Mouse (Mus musculus) kidney, adult 18-20 months (tissue): ENCODE measurements around the gene Bhlha9.
A peak's percentile ranks its signal among the peaks of the same experiment; 100 is the strongest.

Experiments
- DNase-seq: peaks from one replicate; pipeline ENCODE4 v3.0.0; 2021

Gene Bhlha9

DNA sequence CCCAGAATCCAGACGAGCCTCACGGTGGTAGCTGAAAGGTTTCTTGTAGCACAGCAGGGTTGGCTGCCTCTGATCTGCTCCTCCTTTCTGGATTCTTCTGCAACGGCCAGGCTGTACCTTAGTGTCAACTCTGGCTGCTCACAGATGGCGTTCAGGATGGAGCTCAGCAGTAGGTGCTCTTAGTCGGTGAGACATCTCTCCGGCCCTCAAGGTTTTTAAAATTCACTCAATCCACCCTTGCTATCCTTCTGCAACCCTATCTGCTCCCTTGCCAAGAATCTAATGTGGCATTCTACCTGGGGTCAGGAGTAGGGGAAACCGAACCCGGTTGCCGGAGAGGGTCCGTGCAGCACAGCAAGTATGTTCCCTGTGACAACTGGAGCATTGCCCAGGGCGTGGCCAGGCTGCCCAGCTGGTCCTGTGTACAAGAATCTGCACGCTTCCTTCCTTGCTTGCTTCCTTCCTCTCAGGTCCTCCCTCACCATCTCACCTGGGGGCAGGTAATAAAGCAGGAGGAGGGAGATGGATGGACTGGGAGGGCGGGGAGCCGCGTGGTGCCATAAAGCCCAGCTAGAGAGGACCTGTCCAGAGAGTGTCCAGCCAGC is at the start of gene Bhlha9:
TSS of gene Bhlha9 (plus strand) at position 600 of the 605 bp plus-strand sequence.
- DNase-seq: no peak

DNA sequence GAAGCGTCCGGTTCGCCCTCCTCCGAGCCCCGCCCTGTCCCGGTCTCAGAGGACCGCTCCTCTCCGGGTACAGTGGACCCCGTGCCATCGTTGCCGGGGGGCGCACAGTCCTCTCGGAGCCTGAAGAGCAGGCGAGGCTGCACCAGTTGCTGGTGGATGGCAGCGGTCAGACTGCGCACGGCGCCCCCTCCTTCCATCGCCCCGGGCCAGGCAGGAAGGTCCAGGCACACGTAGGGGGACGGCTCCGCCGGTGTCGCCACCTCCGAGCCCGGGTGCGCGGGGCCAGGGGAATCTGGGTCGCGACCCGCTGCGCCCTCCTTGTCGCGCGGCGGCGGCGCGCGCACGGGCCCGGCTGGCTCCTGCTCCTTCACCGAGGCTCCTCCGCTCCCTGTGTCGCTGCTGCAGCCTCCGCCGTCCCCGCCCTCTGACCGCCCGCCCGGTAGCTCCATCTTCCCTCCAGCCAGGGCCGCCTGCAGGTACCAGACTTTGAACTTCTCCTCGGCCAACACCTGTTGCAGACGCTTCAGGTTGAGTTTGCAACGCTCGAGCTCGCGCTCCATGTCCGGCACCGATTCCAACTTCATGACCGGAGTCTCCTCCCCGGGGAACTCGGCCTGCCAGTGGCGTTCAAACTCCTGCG is 49.6 kb upstream of the Bhlha9 start:
- peak; percentile 66 for DNase-seq

DNA sequence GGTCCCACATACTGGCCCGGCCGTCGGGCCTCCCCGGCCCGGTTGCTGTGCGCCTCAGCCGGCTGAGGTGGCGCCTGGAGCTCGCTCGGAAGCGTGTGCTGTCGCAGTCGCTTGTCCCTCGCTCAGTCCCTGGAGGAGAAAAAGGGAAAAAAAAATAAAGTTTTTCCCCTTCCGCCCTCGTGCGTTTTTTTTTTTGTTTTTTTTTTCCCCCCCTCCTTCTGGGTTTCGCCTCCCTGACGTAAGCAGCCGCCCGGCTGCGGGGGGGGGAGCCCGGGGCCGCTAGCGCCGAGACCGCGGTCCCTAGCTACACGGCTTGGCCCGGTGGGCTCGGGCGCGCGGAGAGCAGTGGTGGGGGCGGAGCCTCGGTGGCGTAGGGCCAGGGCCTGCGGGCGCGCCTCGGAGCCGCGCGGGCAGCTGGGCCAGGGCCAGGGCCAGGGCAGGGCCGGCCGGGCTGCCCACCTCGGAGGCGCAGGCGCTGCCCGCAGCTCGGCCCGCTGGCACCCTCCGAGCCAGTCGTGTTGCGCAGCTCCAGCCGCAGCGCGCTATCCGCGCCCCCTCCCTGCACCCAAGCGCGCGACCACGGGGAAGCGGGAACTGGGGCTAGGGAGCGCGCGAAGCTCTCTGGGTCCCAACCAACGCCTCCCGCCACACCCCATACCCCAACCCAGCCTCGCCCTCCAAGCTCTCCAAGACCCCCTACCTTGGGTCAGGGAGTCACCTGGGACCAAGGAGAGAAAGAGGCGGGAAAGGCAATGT is 48.9 kb upstream of the Bhlha9 start:
- DNase-seq: peak; percentile 72

DNA sequence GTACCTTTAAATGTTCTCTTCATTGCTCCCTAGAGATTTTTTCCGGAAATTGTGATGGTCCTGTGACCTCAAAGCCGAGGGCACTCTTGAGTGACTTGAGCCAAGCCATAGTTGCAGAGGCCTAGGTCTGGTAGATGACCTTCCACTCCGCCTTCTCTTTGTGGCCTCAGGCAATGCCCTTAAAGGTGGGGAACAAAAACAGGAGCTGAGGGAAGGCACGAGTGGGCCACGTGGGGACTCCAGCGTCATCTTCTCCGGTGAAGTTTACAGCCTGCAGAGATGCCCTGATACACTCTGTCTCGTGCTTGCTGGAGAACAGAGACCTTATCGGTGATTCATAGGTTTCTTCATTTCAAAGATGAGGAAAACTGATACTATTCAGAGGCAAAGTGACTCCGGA is 48.2 kb upstream of the Bhlha9 start:
- DNase-seq: no peak

DNA sequence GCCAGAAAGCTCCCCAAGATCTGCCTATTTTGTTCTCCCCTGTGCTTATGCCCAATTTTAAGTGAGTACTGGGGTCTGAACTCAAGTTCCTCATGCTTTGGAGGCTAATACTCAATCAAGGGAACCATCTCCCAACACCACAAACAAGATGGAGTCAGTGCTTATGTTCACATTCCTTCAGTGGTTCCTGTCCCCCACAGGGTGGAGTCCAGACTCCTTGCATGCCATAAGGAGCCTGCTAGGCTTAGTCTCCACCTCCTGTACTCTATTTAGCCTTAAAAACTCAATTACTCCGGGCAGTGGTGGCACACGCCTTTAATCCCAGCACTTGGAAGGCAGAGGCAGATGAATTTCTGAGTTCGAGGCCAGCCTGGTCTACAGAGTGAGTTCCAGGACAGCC is 47.4 kb upstream of the Bhlha9 start:
- DNase-seq: no peak

DNA sequence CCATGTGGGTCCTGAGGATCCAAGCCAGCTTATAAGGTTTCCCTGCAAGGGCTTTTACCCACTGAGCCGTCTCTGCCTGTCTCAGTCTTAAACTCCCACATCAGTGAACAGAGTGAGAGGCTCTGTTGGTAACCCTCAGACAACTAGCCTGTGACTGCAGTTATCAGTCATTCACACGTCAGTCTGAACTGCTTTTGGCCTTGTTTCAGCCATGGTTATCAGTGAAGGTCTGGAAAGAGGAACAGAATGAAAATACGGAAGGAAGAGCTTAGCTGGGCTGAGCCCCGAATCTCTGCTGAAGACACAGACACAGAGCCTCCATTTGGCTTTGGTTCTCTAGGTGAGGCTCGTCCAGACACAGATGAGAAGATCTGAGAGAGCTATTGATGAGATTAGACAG is 43.7 kb upstream of the Bhlha9 start:
- DNase-seq: no peak

DNA sequence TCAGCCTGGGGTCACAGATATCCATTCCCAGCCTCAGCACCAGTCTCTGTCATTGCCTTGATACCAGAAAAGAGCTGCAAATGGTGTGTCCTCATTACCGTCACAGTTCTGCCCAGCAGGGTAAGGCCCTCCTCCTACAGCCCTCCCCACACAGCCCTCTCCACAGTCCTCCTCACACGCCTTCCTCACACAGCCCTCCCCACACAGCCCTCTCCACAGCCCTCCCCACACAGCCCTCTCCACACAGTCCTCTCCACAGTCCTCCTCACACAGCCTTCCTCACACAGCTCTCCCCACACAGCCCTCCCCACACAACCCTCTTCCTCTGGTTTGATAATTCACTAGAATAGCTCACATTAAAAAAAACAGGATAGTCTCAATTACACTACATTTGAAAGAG is 42.2 kb upstream of the Bhlha9 start:
- no peak for DNase-seq

DNA sequence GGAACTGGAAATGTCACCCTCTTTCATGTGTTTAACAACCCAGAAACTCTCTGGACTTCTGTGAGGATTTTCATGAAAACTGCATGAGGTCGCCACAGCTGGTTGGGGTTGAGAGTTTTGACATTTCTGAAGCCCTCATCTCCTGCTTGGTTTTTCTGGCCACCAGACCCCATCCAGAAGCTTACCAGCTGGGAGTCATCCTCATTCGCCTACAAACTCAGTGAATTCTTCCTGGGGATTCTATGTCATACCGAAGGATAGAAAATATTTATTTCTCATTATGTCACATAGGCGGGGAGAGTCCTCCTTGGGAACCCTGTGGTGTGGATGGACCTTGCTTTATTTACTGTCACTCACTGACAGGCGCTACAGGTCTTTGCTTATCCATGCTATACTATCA is 41.8 kb upstream of the Bhlha9 start:
- DNase-seq: no peak

DNA sequence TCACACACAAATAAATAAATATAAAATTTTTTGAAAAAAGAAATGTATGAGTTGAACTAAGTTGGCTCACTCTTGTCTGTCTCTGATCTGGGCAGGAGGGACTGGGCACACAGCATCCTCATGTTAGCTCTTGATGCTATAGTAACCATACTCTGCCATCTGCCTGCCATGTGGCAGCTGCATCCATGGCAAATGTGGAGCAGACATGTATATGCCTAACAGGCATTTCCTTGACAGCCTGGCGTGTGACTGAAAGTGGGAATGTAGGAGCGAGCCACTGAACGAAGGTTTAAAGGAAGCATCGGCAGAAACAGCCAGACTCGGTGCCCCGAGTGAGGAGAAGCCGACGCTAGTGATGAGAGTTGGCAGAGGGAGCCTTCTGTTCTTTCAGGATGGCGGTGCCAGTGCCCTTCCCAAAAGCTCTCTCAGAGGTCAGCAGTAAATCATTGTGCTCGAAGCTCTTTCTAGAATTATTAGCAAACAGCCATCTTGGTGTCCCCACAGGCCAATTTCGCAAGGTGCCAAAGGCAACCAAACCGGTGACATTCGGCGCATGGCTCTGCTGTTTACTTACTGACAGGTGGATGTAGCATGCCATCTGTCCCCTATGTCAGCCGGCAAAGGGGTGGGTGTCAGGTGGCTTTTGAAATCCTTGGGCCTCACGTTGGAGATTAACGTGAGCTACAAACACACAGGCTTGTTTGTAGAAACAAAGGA is 32.8 kb upstream of the Bhlha9 start:
- no peak for DNase-seq

DNA sequence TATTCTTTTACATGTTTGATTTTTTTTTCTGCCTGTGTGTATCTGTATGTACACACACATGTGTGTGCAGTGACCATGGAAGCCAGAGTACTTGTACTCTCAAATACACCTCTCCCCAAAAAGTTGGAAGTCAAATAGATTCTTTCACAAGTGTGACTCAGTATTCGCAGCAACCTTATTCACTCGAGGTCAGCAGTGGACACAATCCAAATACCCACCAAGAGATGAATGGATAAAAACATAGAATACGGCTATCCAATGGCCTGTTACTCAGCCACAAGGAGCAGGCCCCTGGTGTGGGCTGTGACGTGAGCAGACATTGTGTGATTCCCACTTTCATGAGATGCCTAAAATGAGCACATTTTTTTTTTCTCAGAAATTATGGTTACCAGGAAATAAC is 32.0 kb upstream of the Bhlha9 start:
- DNase-seq: no peak

DNA sequence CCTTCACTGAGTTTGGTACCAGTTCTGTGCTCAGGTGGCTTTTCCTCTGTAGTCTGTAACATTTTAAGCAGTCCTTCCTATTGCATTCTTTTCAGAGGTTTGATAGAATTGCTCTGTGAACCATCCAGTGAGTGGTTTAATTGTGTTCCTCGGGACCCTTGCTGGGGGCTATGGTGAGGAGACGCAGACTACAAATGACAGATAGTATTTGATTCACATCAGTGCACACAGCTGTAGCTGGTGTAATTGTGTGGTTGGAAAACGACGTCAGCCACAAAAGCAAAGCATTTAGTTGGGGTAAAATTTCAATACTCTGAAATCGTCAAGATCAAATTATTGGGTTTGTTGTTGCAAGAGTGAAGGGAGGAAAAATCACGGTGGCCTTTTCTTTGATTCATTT is 28.0 kb upstream of the Bhlha9 start:
- no peak for DNase-seq

DNA sequence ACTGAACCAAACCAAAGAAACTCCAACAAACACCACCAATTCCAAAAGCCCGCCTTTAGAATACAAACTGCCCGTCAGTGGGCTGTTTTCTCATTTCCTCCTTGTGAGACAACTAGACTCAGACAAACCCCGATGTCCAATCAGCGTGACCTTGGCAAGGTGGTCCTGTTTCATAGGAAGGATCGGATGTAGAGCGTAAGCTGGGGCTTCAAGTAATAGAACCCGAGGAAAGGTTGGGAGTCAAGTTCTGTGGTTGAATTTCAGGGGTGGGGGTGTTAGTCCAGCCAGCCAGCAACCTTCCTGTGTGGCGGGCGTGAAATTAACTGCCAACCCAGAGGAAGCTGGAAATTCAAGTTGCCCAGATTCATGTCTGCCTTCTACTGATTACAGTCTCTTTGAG is 27.2 kb upstream of the Bhlha9 start:
- DNase-seq: no peak

DNA sequence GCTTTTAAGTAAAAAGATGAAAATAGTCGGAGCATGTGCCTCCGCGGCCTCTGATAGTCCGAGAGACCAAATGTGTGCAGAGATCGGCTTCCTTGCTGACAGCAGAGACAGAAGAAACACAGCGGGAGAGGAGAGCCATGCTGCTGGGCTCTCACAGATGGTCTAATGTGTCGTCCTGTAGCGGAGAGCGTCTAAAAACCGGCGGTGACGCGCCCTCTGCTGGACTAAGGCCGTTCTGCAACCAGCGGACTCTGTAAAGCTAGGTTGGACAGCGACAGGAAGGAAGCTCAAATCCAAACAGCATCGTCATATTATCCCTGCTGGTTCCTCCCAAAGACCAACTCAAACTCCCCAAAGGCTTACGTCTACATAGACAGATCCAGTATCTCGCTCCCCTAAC is 26.3 kb upstream of the Bhlha9 start:
- peak; percentile 91 for DNase-seq

DNA sequence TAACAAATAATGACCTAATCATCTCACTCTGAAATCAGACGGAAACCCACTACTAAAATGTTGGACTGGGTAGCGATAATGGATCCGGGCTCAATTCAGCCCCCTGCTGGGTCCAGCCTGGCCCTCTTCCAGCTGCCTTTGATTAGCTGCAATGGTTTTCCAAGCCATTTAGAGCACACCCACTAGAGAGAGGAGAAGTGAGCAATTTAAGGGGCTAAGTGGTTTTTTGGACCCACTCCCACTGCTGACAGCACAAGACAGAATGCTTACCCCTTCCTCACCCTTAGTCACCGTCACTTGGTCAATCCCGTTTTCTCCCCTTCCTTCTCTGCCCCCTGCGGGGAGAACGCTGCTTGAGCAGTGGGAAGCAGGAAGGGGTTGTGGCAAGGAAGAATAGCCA is 25.2 kb upstream of the Bhlha9 start:
- DNase-seq: no peak

DNA sequence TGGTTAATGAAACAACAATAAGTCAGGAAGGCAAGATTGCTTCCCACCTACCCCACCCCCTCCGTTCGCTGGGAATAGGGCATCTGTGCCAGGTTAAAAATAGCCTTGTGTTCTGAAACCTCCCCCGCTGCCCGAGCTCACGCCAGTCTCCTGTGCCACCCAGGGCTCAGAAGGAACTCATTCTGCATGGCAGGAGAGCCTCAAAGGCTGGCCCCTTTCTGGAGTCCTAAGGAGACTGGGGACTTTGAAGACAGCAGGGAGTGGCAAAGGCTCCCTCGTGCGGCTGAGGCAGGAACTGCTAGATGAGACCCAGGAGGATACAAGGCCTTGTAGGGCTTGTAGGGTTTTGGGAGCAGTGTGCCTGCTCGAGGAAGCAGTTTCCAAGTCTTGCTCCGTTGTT is 24.8 kb upstream of the Bhlha9 start:
- DNase-seq: peak; percentile 81

DNA sequence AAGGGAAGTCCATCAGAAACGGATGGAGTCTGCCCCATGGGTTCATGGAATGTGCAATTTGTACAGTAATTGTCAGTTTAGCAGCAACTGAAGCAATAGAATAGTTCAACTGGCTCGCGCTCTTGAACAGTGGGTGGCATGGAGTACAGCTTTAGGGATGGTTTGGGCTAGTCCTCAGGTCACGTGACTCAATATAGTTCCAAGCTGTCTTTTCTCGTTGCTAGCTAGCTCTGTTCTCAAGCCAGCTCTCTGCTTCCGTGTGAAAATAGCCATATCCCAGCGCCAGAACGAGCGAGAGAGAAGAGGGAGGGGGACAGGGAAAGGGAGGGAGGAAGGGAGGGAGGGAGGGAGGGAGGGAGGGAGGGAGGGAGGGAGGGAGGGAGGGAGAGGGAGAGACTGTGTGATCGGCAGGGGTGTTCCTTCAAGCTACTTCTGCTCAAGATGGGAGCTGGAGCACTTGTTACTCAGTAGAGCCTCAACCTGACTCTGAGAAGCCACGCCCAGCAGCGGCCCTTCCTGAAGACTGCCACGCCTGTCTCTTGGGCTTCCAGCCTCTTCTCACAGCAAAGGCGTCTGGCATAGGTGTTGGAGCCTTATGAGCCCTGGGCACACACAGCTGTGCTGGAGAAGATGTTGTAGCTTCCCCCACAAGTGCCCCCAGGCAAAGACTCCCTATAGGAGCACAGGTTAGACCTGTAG is 21.3 kb upstream of the Bhlha9 start:
- no peak for DNase-seq

DNA sequence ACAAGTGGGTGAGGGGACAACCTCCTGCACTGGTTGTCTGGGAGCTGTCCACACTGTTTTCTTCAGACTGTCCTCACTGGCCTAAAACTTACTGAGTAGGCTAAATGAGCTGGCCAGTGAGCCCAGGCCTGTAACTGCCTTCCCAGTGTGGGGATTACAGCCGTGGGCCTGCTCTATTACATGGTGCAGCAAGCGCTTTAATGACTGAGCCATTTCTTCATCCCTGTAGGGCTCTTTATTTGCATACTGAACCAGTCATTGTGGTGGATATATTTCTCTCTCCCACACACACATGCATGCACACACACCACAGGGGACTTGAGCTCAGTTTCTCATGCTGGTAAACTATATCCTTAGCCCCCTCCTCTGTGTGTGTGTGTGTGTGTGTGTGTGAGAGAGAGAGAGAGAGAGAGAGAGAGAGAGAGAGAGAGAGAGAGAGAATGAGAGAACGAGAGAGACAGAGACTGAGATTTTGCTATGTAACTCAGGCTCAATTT is 19.4 kb upstream of the Bhlha9 start:
- no peak for DNase-seq

DNA sequence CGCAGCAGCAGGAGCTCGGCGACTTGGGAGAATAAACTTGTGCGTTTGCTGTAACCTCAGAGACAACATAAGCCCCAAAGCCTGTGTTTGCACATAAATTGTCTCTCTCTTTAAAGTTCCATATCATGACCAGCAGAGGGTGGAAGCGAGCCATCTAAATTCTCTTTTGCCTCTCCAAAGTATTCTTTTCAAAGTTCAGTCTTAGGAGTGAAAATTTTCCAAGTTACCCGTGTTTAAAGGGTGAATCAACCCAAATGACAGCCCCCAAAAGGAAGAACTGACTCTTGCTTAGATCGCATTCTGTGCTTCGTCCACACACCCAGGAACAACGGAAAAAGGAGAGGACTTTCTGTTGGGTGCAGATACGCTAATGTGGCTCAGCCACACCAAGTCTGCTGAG is 17.2 kb upstream of the Bhlha9 start:
- peak; percentile 41 for DNase-seq

DNA sequence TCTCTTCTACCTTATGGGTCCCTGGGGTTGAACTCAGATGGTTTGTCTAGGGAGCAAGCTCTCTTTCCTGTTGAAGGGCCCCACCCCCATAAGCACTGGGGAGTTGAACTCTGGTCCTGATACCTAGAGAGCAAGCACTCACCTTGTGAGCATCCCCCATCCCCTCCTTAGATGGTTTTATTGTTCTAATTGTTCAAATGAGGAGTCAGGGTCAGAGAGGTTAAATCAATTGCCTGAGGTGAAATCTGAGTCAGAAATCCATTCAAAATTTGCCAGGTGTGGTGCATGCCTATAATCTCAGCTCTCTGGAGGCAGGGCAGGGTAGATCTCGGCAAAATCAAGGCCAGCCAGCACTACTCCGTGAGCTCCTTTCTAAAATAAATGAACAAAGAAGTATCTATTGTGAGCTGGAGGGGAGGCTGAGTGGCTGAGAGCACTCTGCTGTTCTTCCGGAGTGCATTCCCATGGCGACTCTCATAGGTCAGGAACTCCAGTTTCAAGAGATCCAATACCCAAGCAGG is 14.8 kb upstream of the Bhlha9 start:
- DNase-seq: no peak

DNA sequence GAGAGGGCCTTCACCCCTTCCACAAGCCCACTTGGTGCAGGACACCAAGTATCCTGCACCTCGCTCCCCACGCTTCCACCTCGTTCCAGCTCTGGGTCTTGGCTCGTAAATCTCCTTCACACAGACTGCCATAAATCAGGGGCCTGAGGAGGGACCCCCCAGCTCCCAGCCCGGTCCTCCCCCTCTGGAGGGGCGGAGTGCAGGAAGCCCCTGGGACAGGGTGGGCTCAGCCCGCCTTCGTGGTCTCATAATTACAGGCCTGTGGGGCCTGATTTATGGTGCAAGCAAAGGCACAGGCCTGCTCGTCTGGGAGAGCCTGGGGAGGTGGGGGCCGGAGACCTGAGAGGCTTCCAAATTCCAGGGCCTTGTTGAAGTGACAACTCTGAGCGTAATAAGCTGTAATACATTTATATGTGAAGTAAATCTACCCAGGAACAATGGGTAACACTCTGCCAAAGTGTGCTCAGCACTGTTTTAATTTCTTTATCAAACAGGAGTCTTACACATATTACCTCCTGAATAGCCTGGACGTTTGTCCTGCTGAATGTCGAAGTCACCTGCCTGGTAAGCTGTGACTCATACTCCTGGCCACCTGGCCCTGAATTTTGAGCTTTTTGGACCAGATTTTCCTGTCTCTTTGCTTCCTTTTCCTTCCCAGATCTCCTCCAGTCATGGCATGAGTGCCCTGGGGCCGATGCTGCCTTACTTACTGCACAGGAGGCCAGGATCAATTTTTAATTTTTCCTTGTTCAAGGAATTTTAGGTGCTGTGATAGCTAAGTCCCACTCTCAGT is 12.9 kb upstream of the Bhlha9 start:
- no peak for DNase-seq

DNA sequence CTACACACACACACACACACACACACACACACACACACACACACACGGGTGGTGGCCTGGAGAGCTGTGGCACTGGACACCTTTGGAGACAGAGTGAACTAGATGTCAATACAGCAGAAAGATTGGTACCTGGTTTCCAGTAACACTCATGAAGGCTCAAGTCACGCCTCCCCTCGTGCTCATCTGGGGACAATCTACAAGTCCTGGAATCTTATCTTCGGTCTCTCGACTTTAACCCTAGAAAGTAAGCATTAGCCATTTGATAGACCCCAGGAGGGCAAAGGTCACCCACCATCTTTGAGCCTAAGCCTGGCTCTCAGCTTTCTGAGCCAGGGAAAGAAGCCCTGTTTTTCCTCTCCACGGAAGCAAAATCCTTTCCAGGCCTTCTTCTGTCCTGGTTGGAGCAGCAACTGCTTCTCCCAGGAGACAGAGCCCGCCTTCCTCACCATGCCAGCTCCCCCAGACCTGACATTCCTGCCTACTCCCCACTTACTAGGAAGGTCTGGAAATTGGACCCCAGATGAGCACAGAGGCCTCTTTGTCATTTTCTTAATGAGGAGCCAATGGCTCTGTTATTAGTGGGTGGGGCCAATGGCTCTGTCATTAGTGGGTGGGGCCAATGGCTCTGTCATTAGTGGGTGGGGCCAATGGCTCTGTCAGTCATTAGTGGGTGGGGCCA is 10.3 kb upstream of the Bhlha9 start:
- DNase-seq: no peak
